Mouse (Mus musculus): ENCODE measurements at regions not wholly inside any gene's neighbourhood (a gene's known extent, or its start where the extent isn't known, plus 50 kb on each side); places are given as distances from the start of the nearest gene placed in this dataset.

- Histone ChIP-seq H3K4me2 (ENCODE audit: low read length) (no peak overlapping the region), H3K4me3 (ENCODE audit: low read length) (no peak overlapping the region), H3K9ac (ENCODE audit: low read depth, low read length) (no peak overlapping the region), H3K27ac (ENCODE audit: low read depth, low read length) (no peak overlapping the region), H3K4me1 (ENCODE audit: control insufficient read depth, insufficient read depth, low read depth, low read length) (no peaks in the 10 kb centered on the region), H3K36me3 (ENCODE audit: control insufficient read depth, insufficient read depth, low read length) (no peaks in the 10 kb centered on the region), H3K9me3 (ENCODE audit: control insufficient read depth, low read length) (no peaks in the 10 kb centered on the region), H3K27me3 (replicated peaks; ENCODE audit: control insufficient read depth, insufficient read depth, low read length) (no peaks in the 10 kb centered on the region)
- WGBS = 91% methylated on average over 6 of the region's 6 CpGs
- no peak for ATAC-seq
Measured at GRCm38 (mm10) chr13:39376269-39376668, 415.6 kb upstream of the Slc35b3 start.

- 74% methylated on average over 3 of the region's 3 CpGs for WGBS
- no peaks in the 10 kb centered on the region for H3K4me1 ChIP-seq (ENCODE audit: control insufficient read depth, insufficient read depth, low read depth, low read length)
- ATAC-seq = no peak
- no peaks in the 10 kb centered on the region for H3K9me3 ChIP-seq (ENCODE audit: control insufficient read depth, low read length)
- H3K36me3 ChIP-seq (ENCODE audit: control insufficient read depth, insufficient read depth, low read length) = no peaks in the 10 kb centered on the region
- H3K9ac ChIP-seq (ENCODE audit: low read depth, low read length) = no peak overlapping the region
- H3K4me2 ChIP-seq (ENCODE audit: low read length) = no peak overlapping the region
- H3K27ac ChIP-seq (ENCODE audit: low read depth, low read length) = no peak overlapping the region
- H3K4me3 ChIP-seq (ENCODE audit: low read length) = no peak overlapping the region
- H3K27me3 ChIP-seq (replicated peaks; ENCODE audit: control insufficient read depth, insufficient read depth, low read length) = no peaks in the 10 kb centered on the region
Measured at GRCm38 (mm10) chr13:39372565-39372964, 411.9 kb upstream of the Slc35b3 start.

- no peak overlapping the region for H3K27ac ChIP-seq (ENCODE audit: low read depth, low read length)
- WGBS = 67% methylated on average over 4 of the region's 4 CpGs
- H3K4me3 ChIP-seq (ENCODE audit: low read length) = no peak overlapping the region
- no peaks in the 10 kb centered on the region for H3K36me3 ChIP-seq (ENCODE audit: control insufficient read depth, insufficient read depth, low read length)
- H3K9me3 ChIP-seq (ENCODE audit: control insufficient read depth, low read length) = no peaks in the 10 kb centered on the region
- H3K27me3 ChIP-seq (replicated peaks; ENCODE audit: control insufficient read depth, insufficient read depth, low read length) = no peaks in the 10 kb centered on the region
- no peaks in the 10 kb centered on the region for H3K4me1 ChIP-seq (ENCODE audit: control insufficient read depth, insufficient read depth, low read depth, low read length)
- no peak for ATAC-seq
- H3K9ac ChIP-seq (ENCODE audit: low read depth, low read length) = no peak overlapping the region
- no peak overlapping the region for H3K4me2 ChIP-seq (ENCODE audit: low read length)
Measured at GRCm38 (mm10) chr13:39363637-39364036, 403.0 kb upstream of the Slc35b3 start.

GRCm38 (mm10) chr13:39362536-39362935, 401.9 kb upstream of the Slc35b3 start:
- peak; percentile 56; the same call in 1 of the 2 replicates for ATAC-seq
- no peaks in the 10 kb centered on the region for H3K27me3 ChIP-seq (replicated peaks; ENCODE audit: control insufficient read depth, insufficient read depth, low read length)
- no peak overlapping the region for H3K9ac ChIP-seq (ENCODE audit: low read depth, low read length)
- no peaks in the 10 kb centered on the region for H3K9me3 ChIP-seq (ENCODE audit: control insufficient read depth, low read length)
- H3K4me1 ChIP-seq (ENCODE audit: control insufficient read depth, insufficient read depth, low read depth, low read length) = no peaks in the 10 kb centered on the region
- H3K27ac ChIP-seq (ENCODE audit: low read depth, low read length) = no peak overlapping the region
- H3K36me3 ChIP-seq (ENCODE audit: control insufficient read depth, insufficient read depth, low read length) = no peaks in the 10 kb centered on the region
- no peak overlapping the region for H3K4me3 ChIP-seq (ENCODE audit: low read length)
- 53% methylated on average over 13 of the region's 13 CpGs for WGBS
- no peak overlapping the region for H3K4me2 ChIP-seq (ENCODE audit: low read length)

GRCm38 (mm10) chr13:39351606-39352005, 390.9 kb upstream of the Slc35b3 start:
- 71% methylated on average over 2 of the region's 2 CpGs for WGBS
- no peak overlapping the region for H3K4me3 ChIP-seq (ENCODE audit: low read length)
- H3K36me3 ChIP-seq (ENCODE audit: control insufficient read depth, insufficient read depth, low read length) = no peaks in the 10 kb centered on the region
- ATAC-seq = no peak
- H3K4me1 ChIP-seq (ENCODE audit: control insufficient read depth, insufficient read depth, low read depth, low read length) = no peaks in the 10 kb centered on the region
- H3K27me3 ChIP-seq (replicated peaks; ENCODE audit: control insufficient read depth, insufficient read depth, low read length) = no peaks in the 10 kb centered on the region
- H3K27ac ChIP-seq (ENCODE audit: low read depth, low read length) = no peak overlapping the region
- H3K4me2 ChIP-seq (ENCODE audit: low read length) = no peak overlapping the region
- no peak overlapping the region for H3K9ac ChIP-seq (ENCODE audit: low read depth, low read length)
- no peaks in the 10 kb centered on the region; the same call in 1 of the 2 replicates for H3K9me3 ChIP-seq (ENCODE audit: control insufficient read depth, low read length)

GRCm38 (mm10) chr13:39350668-39351067, 390.0 kb upstream of the Slc35b3 start:
- H3K9me3 ChIP-seq (ENCODE audit: control insufficient read depth, low read length) = no peaks in the 10 kb centered on the region
- peak; percentile 56; the same call in 1 of the 2 replicates for ATAC-seq
- 50% methylated on average over 12 of the region's 12 CpGs for WGBS
- H3K4me1 ChIP-seq (ENCODE audit: control insufficient read depth, insufficient read depth, low read depth, low read length) = no peaks in the 10 kb centered on the region
- H3K4me3 ChIP-seq (ENCODE audit: low read length) = no peak overlapping the region
- no peaks in the 10 kb centered on the region for H3K27me3 ChIP-seq (replicated peaks; ENCODE audit: control insufficient read depth, insufficient read depth, low read length)
- H3K9ac ChIP-seq (ENCODE audit: low read depth, low read length) = no peak overlapping the region
- H3K4me2 ChIP-seq (ENCODE audit: low read length) = no peak overlapping the region
- H3K27ac ChIP-seq (ENCODE audit: low read depth, low read length) = no peak overlapping the region
- no peaks in the 10 kb centered on the region for H3K36me3 ChIP-seq (ENCODE audit: control insufficient read depth, insufficient read depth, low read length)

- Histone ChIP-seq H3K27ac (ENCODE audit: low read depth, low read length) (no peak overlapping the region), H3K4me3 (ENCODE audit: low read length) (no peak overlapping the region), H3K4me2 (ENCODE audit: low read length) (no peak overlapping the region), H3K27me3 (replicated peaks; ENCODE audit: control insufficient read depth, insufficient read depth, low read length) (no peaks in the 10 kb centered on the region), H3K9ac (ENCODE audit: low read depth, low read length) (no peak overlapping the region), H3K36me3 (ENCODE audit: control insufficient read depth, insufficient read depth, low read length) (no peaks in the 10 kb centered on the region), H3K4me1 (ENCODE audit: control insufficient read depth, insufficient read depth, low read depth, low read length) (no peaks in the 10 kb centered on the region), H3K9me3 (ENCODE audit: control insufficient read depth, low read length) (no peaks in the 10 kb centered on the region)
- 0 out of 2 replicates have a peak, but pooled peaks have one; percentile 37 for ATAC-seq
- WGBS = 78% methylated on average over 6 of the region's 6 CpGs
Measured at GRCm38 (mm10) chr13:39347761-39348160, 387.1 kb upstream of the Slc35b3 start.

GRCm38 (mm10) chr13:39334874-39335273, 374.2 kb upstream of the Slc35b3 start:
- no peak overlapping the region for H3K9ac ChIP-seq (ENCODE audit: low read depth, low read length)
- no peaks in the 10 kb centered on the region for H3K36me3 ChIP-seq (ENCODE audit: control insufficient read depth, insufficient read depth, low read length)
- H3K4me1 ChIP-seq (ENCODE audit: control insufficient read depth, insufficient read depth, low read depth, low read length) = no peaks in the 10 kb centered on the region
- H3K27ac ChIP-seq (ENCODE audit: low read depth, low read length) = no peak overlapping the region
- H3K4me3 ChIP-seq (ENCODE audit: low read length) = no peak overlapping the region
- H3K4me2 ChIP-seq (ENCODE audit: low read length) = no peak overlapping the region
- WGBS = 71% methylated on average over 7 of the region's 7 CpGs
- H3K27me3 ChIP-seq (replicated peaks; ENCODE audit: control insufficient read depth, insufficient read depth, low read length) = no peaks in the 10 kb centered on the region
- H3K9me3 ChIP-seq (ENCODE audit: control insufficient read depth, low read length) = no peaks in the 10 kb centered on the region
- no peak for ATAC-seq

- 83% methylated on average over 3 of the region's 3 CpGs for WGBS
- ATAC-seq = no peak
Measured at GRCm38 (mm10) chr13:39329794-39330193, 369.1 kb upstream of the Slc35b3 start.

GRCm38 (mm10) chr13:39326176-39326575, 365.5 kb upstream of the Slc35b3 start:
- 82% methylated on average over 8 of the region's 8 CpGs for WGBS
- no peaks in the 10 kb centered on the region for H3K9me3 ChIP-seq (ENCODE audit: control insufficient read depth, low read length)

More at GRCm38 (mm10) chr13:39329794-39330193, 369.1 kb upstream of the Slc35b3 start:
- H3K9ac ChIP-seq (ENCODE audit: low read depth, low read length) = no peak overlapping the region
- H3K4me3 ChIP-seq (ENCODE audit: low read length) = no peak overlapping the region
- H3K27me3 ChIP-seq (replicated peaks; ENCODE audit: control insufficient read depth, insufficient read depth, low read length) = no peaks in the 10 kb centered on the region
- H3K36me3 ChIP-seq (ENCODE audit: control insufficient read depth, insufficient read depth, low read length) = no peaks in the 10 kb centered on the region
- H3K4me2 ChIP-seq (ENCODE audit: low read length) = no peak overlapping the region
- no peaks in the 10 kb centered on the region for H3K4me1 ChIP-seq (ENCODE audit: control insufficient read depth, insufficient read depth, low read depth, low read length)
- H3K27ac ChIP-seq (ENCODE audit: low read depth, low read length) = no peak overlapping the region
- no peaks in the 10 kb centered on the region for H3K9me3 ChIP-seq (ENCODE audit: control insufficient read depth, low read length)

More at GRCm38 (mm10) chr13:39326176-39326575, 365.5 kb upstream of the Slc35b3 start:
- no peak for ATAC-seq
- no peaks in the 10 kb centered on the region for H3K4me1 ChIP-seq (ENCODE audit: control insufficient read depth, insufficient read depth, low read depth, low read length)
- no peaks in the 10 kb centered on the region for H3K36me3 ChIP-seq (ENCODE audit: control insufficient read depth, insufficient read depth, low read length)
- H3K4me2 ChIP-seq (ENCODE audit: low read length) = no peak overlapping the region
- no peak overlapping the region for H3K27ac ChIP-seq (ENCODE audit: low read depth, low read length)
- H3K9ac ChIP-seq (ENCODE audit: low read depth, low read length) = no peak overlapping the region
- H3K27me3 ChIP-seq (replicated peaks; ENCODE audit: control insufficient read depth, insufficient read depth, low read length) = no peaks in the 10 kb centered on the region
- H3K4me3 ChIP-seq (ENCODE audit: low read length) = no peak overlapping the region
